Mouse (Mus musculus) CH12.LX (cell line): Measurements from ENCODE around the gene Cttnbp2nl. TPM values are rescaled to one million over a fixed set of nuclear protein-coding genes. Genes with fewer than 3 reads are reported as not detected.
A peak's percentile ranks its signal among the peaks of the same experiment; 100 is the strongest.

Experiments
- DNase-seq: peaks from one replicate; pipeline ENCODE4 v3.0.0-alpha.2; 2013; ENCODE audit errors: extremely low read depth
- H3K27ac ChIP-seq: 2 replicates; pipeline ENCODE4 v1.5.1; 2012; ENCODE audit warnings: low read depth, mild to moderate bottlenecking, control low read depth, moderate library complexity; ENCODE audit not compliant: insufficient read depth
- H3K27me3 ChIP-seq: replicated peaks from 2 replicates; pipeline ENCODE3; 2012; ENCODE audit warnings: inconsistent platforms
- H3K36me3 ChIP-seq, 2 experiments: replicated peaks in 1 of 2; 2 replicates each; pipeline versions ENCODE3 to v1.6.1; 2012; ENCODE audit warnings: inconsistent platforms in 1 of 2, low read length in 1 of 2, mild to moderate bottlenecking in 1 of 2, mixed read lengths in 1 of 2, moderate library complexity in 1 of 2; ENCODE audit not compliant: control insufficient read depth in 1 of 2, insufficient read depth in 1 of 2
- H3K4me1 ChIP-seq, 2 experiments: 2 replicates each; pipeline ENCODE4 v1.6.1; 2012; ENCODE audit warnings: inconsistent platforms in 1 of 2, moderate library complexity in 1 of 2; ENCODE audit not compliant: insufficient read depth in 2 of 2, control insufficient read depth in 1 of 2
- H3K4me2 ChIP-seq: 2 replicates; pipeline ENCODE4 v1.6.1; 2012; ENCODE audit warnings: low read depth, mild to moderate bottlenecking, control low read depth; ENCODE audit not compliant: poor library complexity, insufficient read depth, severe bottlenecking
- H3K4me3 ChIP-seq, 3 experiments: fragments of 150-350 bp in 1 of 3; sonication (generic) in 1 of 3; replicated peaks in 1 of 3; 2 replicates each; pipeline versions ENCODE3 to v1.5.1; 2011 to 2012; ENCODE audit warnings: low read depth in 2 of 3, low read length in 2 of 3, mild to moderate bottlenecking in 2 of 3, moderate library complexity in 2 of 3, control low read depth in 1 of 3, improper control_type of control experiment in 1 of 3, inconsistent platforms in 1 of 3, mixed read lengths in 1 of 3; ENCODE audit not compliant: poor library complexity in 1 of 3
- H3K79me2 ChIP-seq: replicated peaks from 2 replicates; pipeline ENCODE4 v1.6.1; 2012; ENCODE audit warnings: mild to moderate bottlenecking, moderate library complexity; ENCODE audit not compliant: control insufficient read depth, poor library complexity, insufficient read depth, severe bottlenecking; ENCODE audit errors: extremely low read depth
- H3K9ac ChIP-seq: 2 replicates; pipeline ENCODE4 v1.6.1; 2012; ENCODE audit warnings: low read depth, mild to moderate bottlenecking, control low read depth, moderate library complexity; ENCODE audit not compliant: insufficient read depth
- H3K9me3 ChIP-seq: replicated peaks from 2 replicates; pipeline ENCODE3; 2012; ENCODE audit warnings: low read length, inconsistent platforms, mixed read lengths
- E2F4 ChIP-seq: IDR thresholded peaks from 2 replicates; pipeline ENCODE4 v1.6.1; 2011; ENCODE audit warnings: low read depth, low read length, improper control_type of control experiment; ENCODE audit not compliant: insufficient replicate concordance
- EP300 ChIP-seq: IDR thresholded peaks from 2 replicates; pipeline ENCODE4 v1.6.1; 2011; ENCODE audit warnings: low read length, improper control_type of control experiment
- HCFC1 ChIP-seq: IDR thresholded peaks from 2 replicates; pipeline ENCODE4 v1.6.1; 2012; ENCODE audit warnings: low read depth, mild to moderate bottlenecking, inconsistent platforms, low read length, improper control_type of control experiment
- IRF4 ChIP-seq: IDR thresholded peaks from 2 replicates; pipeline ENCODE4 v1.6.1; 2014; ENCODE audit warnings: low read depth, mild to moderate bottlenecking, inconsistent platforms, low read length, improper control_type of control experiment
- KAT2A ChIP-seq: IDR thresholded peaks from 2 replicates; pipeline ENCODE4 v1.6.1; 2012; ENCODE audit warnings: low read length, improper control_type of control experiment, inconsistent platforms; ENCODE audit not compliant: insufficient replicate concordance
- MAFK ChIP-seq: IDR thresholded peaks from 2 replicates; pipeline ENCODE4 v1.6.1; 2011; ENCODE audit warnings: low read length, improper control_type of control experiment; ENCODE audit not compliant: insufficient replicate concordance
- MEF2A ChIP-seq: IDR thresholded peaks from 2 replicates; pipeline ENCODE4 v1.6.1; 2014; ENCODE audit warnings: low read depth, mild to moderate bottlenecking, inconsistent platforms, low read length, improper control_type of control experiment, borderline replicate concordance
- MYC ChIP-seq: IDR thresholded peaks from 2 replicates; pipeline ENCODE4 v1.6.1; 2011; ENCODE audit warnings: low read depth, mild to moderate bottlenecking, improper control_type of control experiment, low read length
- NELFE ChIP-seq: IDR thresholded peaks from 2 replicates; pipeline ENCODE4 v1.6.1; 2011; ENCODE audit warnings: low read depth, low read length, improper control_type of control experiment
- NRF1 ChIP-seq: IDR thresholded peaks from 2 replicates; pipeline ENCODE4 v1.6.1; 2014; ENCODE audit warnings: low read depth, mild to moderate bottlenecking, inconsistent platforms, low read length, improper control_type of control experiment, moderate library complexity
- POLR2AphosphoS2 ChIP-seq: IDR thresholded peaks from 2 replicates; pipeline ENCODE4 v1.6.1; 2011; ENCODE audit warnings: low read depth, low read length, improper control_type of control experiment
- RAD21 ChIP-seq: IDR thresholded peaks from 2 replicates; pipeline ENCODE4 v1.6.1; 2011; ENCODE audit warnings: low read depth, mild to moderate bottlenecking, low read length, improper control_type of control experiment, moderate library complexity
- RCOR1 ChIP-seq: conservative IDR thresholded peaks from 2 replicates; pipeline ENCODE4 v1.6.1; 2012; ENCODE audit warnings: low read depth, mild to moderate bottlenecking, inconsistent platforms, low read length, improper control_type of control experiment
- SIN3A ChIP-seq: IDR thresholded peaks from 2 replicates; pipeline ENCODE4 v1.6.1; 2012; ENCODE audit warnings: low read length, improper control_type of control experiment, inconsistent platforms
- TCF12 ChIP-seq: IDR thresholded peaks from 2 replicates; pipeline ENCODE4 v1.6.1; 2014; ENCODE audit warnings: low read depth, mild to moderate bottlenecking, inconsistent platforms, low read length, improper control_type of control experiment
- ZC3H11A ChIP-seq: IDR thresholded peaks from 2 replicates; pipeline ENCODE4 v1.6.1; 2012; ENCODE audit warnings: low read depth, mild to moderate bottlenecking, inconsistent platforms, low read length, improper control_type of control experiment
- ZKSCAN1 ChIP-seq: IDR thresholded peaks from 2 replicates; pipeline ENCODE4 v1.6.1; 2012; ENCODE audit warnings: low read depth, inconsistent platforms, low read length, improper control_type of control experiment, borderline replicate concordance
- dilution Hi-C: fragments of 300-500 bp; cut with MboI; formaldehyde crosslinking; loops from 2 replicates; pipeline ENCODE4 v1.14.3; 2020; ENCODE audit warnings: low sequenced_read_pairs; ENCODE audit not compliant: extremely low pct_unique_long_range_greater_than_20kb, extremely low pct_ligation_motif_present
- in situ Hi-C: fragments of 300-500 bp; cut with MboI; formaldehyde crosslinking; loops from 3 replicates; pipeline ENCODE4 v1.14.3; 2019; ENCODE audit warnings: low sequenced_read_pairs, low pct_ligation_motif_present, low pct_unique_long_range_greater_than_20kb, mixed read lengths
- polyA plus RNA-seq: library from polyadenylated mRNA; unstranded; fragments of >175 nt; gene quantifications from 2 replicates; pipeline ENCODE4 v1.2.1, GENCODE M21; 2012; ENCODE audit warnings: low read depth; ENCODE audit not compliant: insufficient read length
- total RNA-seq, 2 experiments: library from RNA; depleted of rRNA; stranded (reverse); fragments of 300-350 nt in 1 of 2; fragments of >200 nt in 1 of 2; gene quantifications; 2 replicates each; pipeline ENCODE4 v1.2.3; 2012 to 2014

Cttnbp2nl gene
- total and polyA plus RNA-seq, 3 experiments = 0.21 to 0.70 (median 0.43) TPM

GRCm38 (mm10) chr3:105001374-105001773 lies 51.6 kb downstream of the Cttnbp2nl start:
- no peaks in the 10 kb centered on the region for H3K9me3 ChIP-seq

GRCm38 (mm10) chr3:105000561-105000960 lies 52.4 kb downstream of the Cttnbp2nl start:
- in situ Hi-C loops (no loop called here), dilution Hi-C loops (no loop called here)
- Histone ChIP-seq H3K4me1 (peaks cover 0 to 7% of the 10 kb centered on the region in 2 experiments; a peak in 2 of 4 replicates), H3K4me2 (no peak overlapping the region), H3K27me3 (no peaks in the 10 kb centered on the region), H3K79me2 (no peaks in the 10 kb centered on the region), H3K9me3 (no peaks in the 10 kb centered on the region), H3K4me3 (no peak overlapping the region), H3K9ac (no peak overlapping the region), H3K36me3 (no peaks in the 10 kb centered on the region), H3K27ac (no peak overlapping the region)
- TF ChIP-seq RAD21 = no peak
- TF ChIP-seq TCF12 = no peak
- no peak for TF ChIP-seq HCFC1
- TF ChIP-seq NRF1 = no peak
- TF ChIP-seq RCOR1 = no peak
- TF ChIP-seq NELFE = no peak
- 0 out of 2 replicates have a peak, but pooled peaks have one; percentile 10 for TF ChIP-seq EP300
- TF ChIP-seq ZC3H11A = no peak
- DNase-seq = no peak

More at GRCm38 (mm10) chr3:105001374-105001773, 51.6 kb downstream of the Cttnbp2nl start:
- no peak overlapping the region for H3K27ac ChIP-seq
- no peak for DNase-seq
- H3K9ac ChIP-seq = no peak overlapping the region
- H3K4me3 ChIP-seq = no peak overlapping the region
- TF ChIP-seq ZKSCAN1 (no peak), NRF1 (no peak), MAFK (no peak), KAT2A (no peak), MYC (no peak), MEF2A (no peak), IRF4 (no peak), TCF12 (no peak), ZC3H11A (no peak), SIN3A (no peak), POLR2AphosphoS2 (no peak), E2F4 (no peak)
- no peaks in the 10 kb centered on the region for H3K79me2 ChIP-seq
- dilution Hi-C loops (no loop called here), in situ Hi-C loops (no loop called here)
- no peak overlapping the region for H3K4me2 ChIP-seq
- H3K27me3 ChIP-seq = no peaks in the 10 kb centered on the region
- peaks cover 0 to 7% of the 10 kb centered on the region in 2 experiments; a peak in 2 of 4 replicates for H3K4me1 ChIP-seq
- no peaks in the 10 kb centered on the region for H3K36me3 ChIP-seq
